Mouse (Mus musculus) CH12.LX (cell line): ENCODE results near the gene Hcar2.

ENCODE experiments used
- BHLHE40 ChIP-seq: IDR thresholded peaks from 2 replicates; pipeline ENCODE4 v1.6.1; 2011; ENCODE audit warnings: mild to moderate bottlenecking, low read depth, low read length, improper control_type of control experiment
- CHD2 ChIP-seq: IDR thresholded peaks from 2 replicates; pipeline ENCODE4 v1.6.1; 2011; ENCODE audit warnings: low read length, improper control_type of control experiment
- CTCF ChIP-seq, 2 experiments: IDR thresholded peaks in 1 of 2; conservative IDR thresholded peaks in 1 of 2; 2 replicates each; pipeline ENCODE4 v1.5.1; 2011 to 2012; ENCODE audit warnings: low read depth in 2 of 2, low read length in 2 of 2, improper control_type of control experiment in 1 of 2, inconsistent platforms in 1 of 2, mild to moderate bottlenecking in 1 of 2, moderate library complexity in 1 of 2
- EP300 ChIP-seq: IDR thresholded peaks from 2 replicates; pipeline ENCODE4 v1.6.1; 2011; ENCODE audit warnings: low read length, improper control_type of control experiment
- MAFK ChIP-seq: IDR thresholded peaks from 2 replicates; pipeline ENCODE4 v1.6.1; 2011; ENCODE audit warnings: low read length, improper control_type of control experiment; ENCODE audit not compliant: insufficient replicate concordance
- MEF2A ChIP-seq: IDR thresholded peaks from 2 replicates; pipeline ENCODE4 v1.6.1; 2014; ENCODE audit warnings: low read depth, mild to moderate bottlenecking, inconsistent platforms, low read length, improper control_type of control experiment, borderline replicate concordance
- POLR2A ChIP-seq: IDR thresholded peaks from 2 replicates; pipeline ENCODE4 v1.6.1; 2011; ENCODE audit warnings: low read depth, mild to moderate bottlenecking, improper control_type of control experiment, low read length
- SMC3 ChIP-seq: IDR thresholded peaks from 2 replicates; pipeline ENCODE4 v1.6.1; 2011; ENCODE audit warnings: low read depth, low read length, improper control_type of control experiment
- TBP ChIP-seq: conservative IDR thresholded peaks from 2 replicates; pipeline ENCODE4 v1.6.1; 2011; ENCODE audit warnings: low read depth, low read length, improper control_type of control experiment
- TCF12 ChIP-seq: IDR thresholded peaks from 2 replicates; pipeline ENCODE4 v1.6.1; 2014; ENCODE audit warnings: low read depth, mild to moderate bottlenecking, inconsistent platforms, low read length, improper control_type of control experiment
- UBTF ChIP-seq: IDR thresholded peaks from 2 replicates; pipeline ENCODE4 v1.6.1; 2012; ENCODE audit warnings: low read depth, mild to moderate bottlenecking, inconsistent platforms, low read length, improper control_type of control experiment, moderate library complexity
- USF2 ChIP-seq: conservative IDR thresholded peaks from 2 replicates; pipeline ENCODE4 v1.6.1; 2011; ENCODE audit warnings: low read depth, low read length, improper control_type of control experiment
- ZMIZ1 ChIP-seq: IDR thresholded peaks from 2 replicates; pipeline ENCODE4 v1.6.1; 2012; ENCODE audit warnings: low read depth, mild to moderate bottlenecking, inconsistent platforms, low read length, improper control_type of control experiment
- ZNF384 ChIP-seq: IDR thresholded peaks from 2 replicates; pipeline ENCODE4 v1.6.1; 2012; ENCODE audit warnings: low read depth, low read length, improper control_type of control experiment, inconsistent platforms

GRCm38 (mm10) chr5:123821264-123821571 lies 44.1 kb downstream of the Hcar2 start:
- no peak for TF ChIP-seq ZNF384
- no peak for TF ChIP-seq EP300
- TF ChIP-seq POLR2A: no peak
- no peak for TF ChIP-seq CTCF (conservative IDR thresholded peaks at IDR 0.05 in 1 of 2, IDR thresholded peaks at IDR 0.05 in 1 of 2; ENCODE audit: low read depth in 2 of 2, low read length in 2 of 2)
- no peak for TF ChIP-seq TCF12
- no peak for TF ChIP-seq MAFK
- no peak for TF ChIP-seq ZMIZ1
- no peak for TF ChIP-seq UBTF
- no peak for TF ChIP-seq CHD2
- no peak for TF ChIP-seq SMC3
- no peak for TF ChIP-seq TBP
- TF ChIP-seq USF2: no peak
- TF ChIP-seq MEF2A: no peak
- no peak for TF ChIP-seq BHLHE40
